Mouse (Mus musculus): ENCODE results near the gene Pou5f2.

GRCm38 (mm10) chr13:78010176-78010575 is 14.5 kb upstream of the Pou5f2 start:
- no peak for TF ChIP-seq POLR2A (IDR thresholded peaks at IDR 0.05; ENCODE audit: insufficient read depth, low read depth, low read length)
- TF ChIP-seq CTCF (IDR thresholded peaks at IDR 0.05): no peak
- no peak for TF ChIP-seq EP300 (IDR thresholded peaks at IDR 0.05; ENCODE audit: insufficient read depth, low read depth, low read length)

Data from heart, adult 2 months (tissue).